Mouse (Mus musculus) duodenum, adult 2 months (tissue): ENCODE measurements around the gene Snrnp48. TPM values are rescaled to one million over a fixed set of nuclear protein-coding genes. Genes with fewer than 3 reads are reported as not detected.

Experiments used
- polyA plus RNA-seq: library from polyadenylated mRNA; depleted of rRNA; stranded (reverse); fragments of >200 nt; gene quantifications from 2 replicates; pipeline ENCODE4 v1.2.3, GENCODE M21; 2012; ENCODE audit warnings: low replicate concordance; rRNA removed

Gene Snrnp48
- polyA plus RNA-seq: 13.6 and 17.6 TPM in 2 replicates

GRCm38 (mm10) chr13:38204702-38205482 lies at the start of gene Snrnp48:
Gene Snrnp48, plus strand, starts transcription at chr13:38204938.

Other genes with a start within 250 kb of the Snrnp48 start
- 1.8 and 3.1 TPM in 2 replicates for gene Ssr1, start 210.7 kb upstream of the Snrnp48 start, polyA plus RNA-seq
- gene Riok1, start 167.9 kb upstream of the Snrnp48 start, polyA plus RNA-seq: 2.8 and 5.4 TPM in 2 replicates
- 0.04 TPM in 1 of 2 replicates, not detected in the other for gene Cage1, start 167.9 kb upstream of the Snrnp48 start, polyA plus RNA-seq
- 11.5 and 13.4 TPM in 2 replicates for gene Dsp, start 53.6 kb upstream of the Snrnp48 start, polyA plus RNA-seq
- gene Bmp6, start 140.2 kb downstream of the Snrnp48 start, polyA plus RNA-seq: 3.1 and 6.2 TPM in 2 replicates